Mouse (Mus musculus) right cerebral cortex, adult 2 months (tissue): ENCODE data around the gene Sncg.
"Not testable (repeated sequence)": the region's sequence is repeated elsewhere in the genome, so short reads cannot be mapped to it uniquely, and the experiment has no call there.

Experiments used
- DNase-seq, 2 experiments: peaks; one replicate each; pipeline ENCODE4 v3.0.0; 2021 to 2022; ENCODE audit warnings: low spot score in 2 of 2

Gene Sncg

DNA sequence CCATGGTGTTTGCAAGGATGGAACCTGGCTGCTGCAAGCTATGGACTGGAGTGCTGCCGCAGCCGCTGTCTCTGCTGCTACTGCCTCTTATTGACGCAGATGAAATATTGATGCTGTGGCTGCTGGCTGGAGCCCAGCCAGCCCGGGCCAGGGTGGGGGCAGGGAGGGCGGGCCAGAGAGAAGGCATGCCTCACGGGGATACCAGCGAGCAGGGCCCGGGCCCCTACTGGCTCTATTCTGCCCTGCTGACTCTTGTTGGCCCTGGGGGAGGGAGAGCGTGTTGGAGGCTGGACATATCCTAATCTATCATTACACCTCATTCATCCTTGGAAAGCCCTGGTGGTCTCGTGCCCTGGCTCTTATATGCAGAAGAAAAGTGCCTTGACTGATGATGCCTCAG, at the start of gene Sncg:
Gene Sncg (minus strand): TSS at position 213 of the 400 bp plus-strand sequence.
- DNase-seq: no peak

DNA sequence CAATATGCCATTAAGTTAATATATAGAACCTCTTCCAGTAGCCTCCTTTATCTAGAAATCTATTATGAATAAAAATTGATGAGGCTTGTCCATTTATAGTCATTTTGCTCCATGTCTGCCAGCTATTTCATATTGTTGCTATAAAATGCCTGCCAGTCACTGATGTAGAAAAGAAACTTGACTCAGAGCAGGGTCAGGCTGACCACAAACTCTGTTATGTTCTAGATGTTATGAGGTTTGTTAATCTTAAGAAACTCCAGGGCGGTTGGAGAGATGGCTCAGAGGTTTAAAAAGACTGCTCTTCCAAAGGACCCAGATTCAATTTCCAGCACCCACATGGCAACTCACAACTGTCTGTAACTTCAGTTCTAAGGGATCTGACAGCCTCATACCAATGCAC, 46.5 kb upstream of the Sncg start:
- DNase-seq: no peak

DNA sequence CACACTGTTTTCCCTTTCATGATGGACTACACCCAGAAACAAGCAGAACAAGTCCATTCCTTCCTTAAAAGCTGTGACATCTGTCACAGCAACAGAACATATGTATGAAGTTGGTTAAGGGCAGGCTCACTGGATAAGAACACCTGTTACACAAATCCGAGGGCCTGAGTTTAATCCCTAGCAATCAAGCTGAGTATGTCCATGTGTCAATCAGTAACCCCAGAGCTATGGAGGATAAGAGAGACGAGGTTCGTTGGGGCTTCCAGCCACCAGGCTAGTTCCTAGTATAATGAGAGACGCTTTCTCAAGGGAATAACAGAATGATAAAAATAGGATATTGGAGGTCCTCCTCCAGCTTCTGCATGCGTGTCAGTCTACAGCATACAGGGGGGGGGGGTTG, 42.9 kb upstream of the Sncg start:
- DNase-seq: no peak

DNA sequence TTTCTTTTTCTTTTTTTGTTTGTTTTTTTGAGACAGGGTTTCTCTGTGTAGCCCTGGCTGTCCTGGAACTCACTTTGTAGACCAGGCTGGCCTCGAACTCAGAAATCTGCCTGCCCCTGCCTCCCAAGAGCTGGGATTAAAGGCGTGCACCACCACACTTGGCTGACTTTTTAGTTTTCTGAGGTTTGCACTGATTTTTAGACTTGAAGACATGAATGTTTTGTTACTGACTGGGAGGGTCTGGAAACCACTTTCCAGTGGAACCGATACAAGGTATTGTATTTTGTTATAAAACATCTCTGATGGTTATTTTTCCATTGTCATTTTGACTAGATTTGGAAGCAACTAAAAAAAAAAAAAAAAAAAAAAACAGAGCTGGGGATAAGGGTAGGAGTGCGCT, 42.4 kb upstream of the Sncg start:
- not testable (repeated sequence) for DNase-seq

DNA sequence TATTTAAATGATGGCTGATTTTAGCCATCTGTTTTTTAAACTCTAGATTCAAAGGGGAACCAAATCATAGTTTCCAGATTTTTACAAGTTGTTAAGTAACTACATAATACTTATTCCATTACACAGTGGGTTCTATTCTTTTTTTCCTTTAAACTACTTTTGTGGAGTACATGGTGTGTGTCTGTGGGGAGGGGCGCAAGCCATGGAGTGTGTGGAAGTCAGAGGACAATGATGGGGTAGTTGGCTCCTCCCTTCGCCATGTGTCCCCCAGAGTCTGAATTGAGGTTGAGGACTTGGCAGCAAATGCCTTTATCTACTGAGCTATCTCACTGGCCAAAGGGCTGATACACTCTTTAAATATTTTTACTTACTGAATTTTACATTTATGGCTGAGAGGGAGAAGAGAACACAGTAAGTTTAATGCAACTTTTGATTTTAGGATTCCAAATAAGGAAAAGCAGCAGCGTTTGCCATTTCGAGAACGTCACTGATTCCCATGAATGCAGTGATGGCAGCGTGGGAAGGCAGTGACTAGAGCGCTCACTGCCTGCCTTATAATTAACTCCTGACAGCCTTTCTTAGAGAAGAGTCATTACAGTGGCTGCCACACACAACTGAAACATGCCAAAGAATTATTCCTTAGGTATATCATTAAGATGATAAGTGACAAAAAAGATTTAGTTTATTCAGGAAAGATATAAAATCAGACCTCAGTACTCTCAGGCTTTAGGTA, 37.7 kb upstream of the Sncg start:
- peak; percentile 10 to 20 for DNase-seq

DNA sequence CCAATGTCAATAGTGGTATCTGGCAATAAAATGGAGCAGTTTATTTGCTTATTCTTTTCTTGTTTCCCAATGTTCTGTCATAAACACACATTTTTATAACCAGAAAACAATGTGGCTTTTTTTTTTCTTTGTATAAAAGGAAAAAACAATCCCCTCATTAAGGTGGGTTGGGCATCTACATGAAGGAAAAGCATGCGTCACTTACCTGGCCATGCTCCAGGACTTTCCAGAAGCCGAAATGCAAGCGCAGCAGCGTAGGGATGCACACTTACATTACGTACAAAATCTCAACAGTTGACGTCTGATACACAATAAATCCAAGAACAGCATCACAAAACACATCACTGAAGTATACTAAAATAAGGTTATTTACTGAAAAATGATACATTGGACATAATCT, 36.1 kb upstream of the Sncg start:
- no peak for DNase-seq

DNA sequence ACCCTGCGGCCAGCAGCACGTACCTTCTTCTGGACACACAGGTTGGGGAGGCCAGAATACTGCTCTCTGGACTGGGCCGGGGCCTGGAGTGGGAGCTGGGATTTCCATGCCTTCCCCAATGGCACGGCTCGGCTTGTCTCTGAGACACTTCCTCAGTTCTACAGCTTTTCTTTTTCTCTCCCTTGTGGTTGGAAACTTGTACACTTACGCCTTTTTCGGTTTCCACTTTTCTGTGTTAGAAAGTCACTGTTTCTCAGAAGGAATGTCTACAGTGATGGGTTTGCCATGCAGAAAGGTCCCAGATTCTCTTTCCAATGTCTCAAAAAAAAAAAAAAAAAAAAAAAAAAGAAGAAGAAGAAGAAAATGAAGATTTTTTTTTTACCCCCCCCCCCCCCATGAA, 28.8 kb upstream of the Sncg start:
- DNase-seq: no peak

DNA sequence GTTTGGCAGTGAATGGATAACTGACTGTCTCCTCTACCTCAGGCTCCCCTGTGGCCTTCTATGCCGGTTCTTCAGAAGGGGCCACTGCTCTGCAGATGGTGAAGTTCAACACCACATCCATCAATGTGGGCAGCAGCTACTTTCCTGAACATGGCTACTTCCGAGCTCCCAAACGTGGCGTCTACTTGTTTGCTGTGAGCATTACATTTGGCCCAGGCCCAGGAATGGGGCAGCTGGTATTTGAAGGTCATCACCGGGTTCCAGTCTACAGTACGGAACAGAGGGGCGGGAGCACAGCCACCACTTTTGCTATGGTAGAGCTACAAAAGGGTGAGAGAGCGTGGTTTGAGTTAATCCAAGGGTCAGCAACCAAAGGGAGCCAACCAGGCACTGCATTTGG, 28.3 kb upstream of the Sncg start:
- DNase-seq: no peak

DNA sequence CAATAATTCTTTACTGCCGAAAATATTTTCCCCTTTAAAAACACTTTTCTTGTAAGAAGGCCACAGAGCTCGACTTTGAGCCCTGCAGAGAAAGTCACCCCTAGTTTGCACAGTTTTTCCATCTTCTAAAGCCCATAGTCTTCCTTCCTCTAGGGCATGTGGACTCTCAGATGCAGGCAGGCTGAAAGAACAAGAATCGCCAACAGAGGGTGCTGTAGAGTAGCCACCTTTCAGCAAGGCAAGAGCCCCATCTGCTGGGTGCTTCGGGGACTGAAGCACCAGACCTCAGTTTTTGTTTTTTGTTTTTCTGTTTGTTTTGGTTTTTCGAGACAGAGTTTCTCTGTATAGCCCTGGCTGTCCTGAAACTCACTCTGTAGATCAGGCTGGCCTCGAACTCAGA, 26.5 kb upstream of the Sncg start:
- DNase-seq: peak; percentile 77

DNA sequence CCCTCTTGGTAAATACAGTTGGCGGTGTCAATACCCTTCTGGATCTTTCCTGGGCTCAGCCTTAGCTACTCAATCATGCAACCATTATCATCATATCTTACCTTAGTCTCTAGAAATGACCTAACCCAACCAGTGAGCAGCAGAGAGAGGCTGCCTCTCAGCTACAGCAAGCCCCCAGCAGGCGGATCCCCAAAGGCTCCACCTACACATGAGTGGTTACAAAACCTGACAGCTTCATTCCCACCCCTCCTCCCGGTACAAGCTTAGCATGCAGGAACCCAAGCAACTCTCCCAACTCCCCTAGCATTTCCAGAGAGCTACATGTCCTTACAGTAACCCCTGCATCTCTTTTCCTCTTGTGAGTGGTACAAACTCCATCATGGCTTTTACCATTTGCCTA, 25.4 kb upstream of the Sncg start:
- DNase-seq: no peak

DNA sequence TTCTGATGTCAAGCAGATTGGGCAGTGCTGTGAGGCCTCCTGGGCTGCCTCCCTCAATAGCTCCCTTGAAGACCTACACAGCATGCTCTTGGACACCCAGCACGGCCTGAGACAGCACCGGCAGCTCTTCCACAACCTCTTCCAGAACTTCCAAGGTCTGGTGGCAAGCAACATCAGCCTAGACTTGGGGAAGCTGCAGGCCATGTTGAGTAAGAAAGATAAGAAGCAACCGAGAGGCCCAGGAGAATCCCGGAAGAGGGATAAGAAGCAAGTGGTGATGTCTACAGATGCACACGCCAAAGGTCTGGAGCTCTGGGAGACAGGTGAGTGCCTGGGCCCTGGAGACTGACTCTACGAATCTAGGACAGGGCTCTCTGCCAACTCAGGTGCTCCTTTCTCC, 24.7 kb upstream of the Sncg start:
- no peak for DNase-seq

DNA sequence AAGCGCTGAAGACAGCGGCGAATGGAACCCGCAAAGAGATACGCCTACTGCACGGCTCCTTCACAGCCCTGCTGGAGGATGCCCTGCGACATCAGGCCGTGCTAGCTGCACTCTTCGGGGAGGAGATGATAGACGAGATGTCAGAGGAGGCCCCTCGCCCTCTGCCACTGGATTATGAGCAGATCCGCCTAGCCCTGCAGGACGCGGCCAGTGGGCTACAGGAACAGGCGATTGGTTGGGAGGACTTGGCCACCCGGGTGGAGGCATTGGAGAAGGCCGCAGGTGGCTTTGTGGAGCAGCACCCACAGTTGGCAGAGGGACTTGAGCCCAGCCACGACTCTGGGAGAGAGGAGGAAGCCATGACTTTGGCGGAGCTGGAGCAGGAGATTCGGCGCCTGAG, 24.3 kb upstream of the Sncg start:
- no peak for DNase-seq

DNA sequence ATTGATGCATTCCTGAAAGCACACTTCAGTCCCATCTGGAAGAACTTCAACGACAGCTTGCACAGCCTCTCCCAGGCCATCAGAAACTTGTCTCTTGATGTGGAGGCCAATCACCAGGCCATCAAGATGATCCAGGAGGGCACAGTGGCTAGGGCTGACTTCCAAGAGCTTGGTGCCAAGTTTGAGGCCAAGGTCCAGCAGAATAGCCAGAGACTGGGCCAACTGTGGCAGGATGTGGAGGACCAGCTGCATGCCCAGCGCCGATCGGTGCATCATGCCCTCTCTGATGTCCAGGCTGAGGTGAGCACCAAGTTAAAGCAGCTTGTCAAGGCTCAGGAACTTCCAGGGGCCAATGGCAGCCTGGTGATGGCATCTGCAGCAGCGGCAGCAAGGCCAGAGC, 23.3 kb upstream of the Sncg start:
- no peak for DNase-seq

DNA sequence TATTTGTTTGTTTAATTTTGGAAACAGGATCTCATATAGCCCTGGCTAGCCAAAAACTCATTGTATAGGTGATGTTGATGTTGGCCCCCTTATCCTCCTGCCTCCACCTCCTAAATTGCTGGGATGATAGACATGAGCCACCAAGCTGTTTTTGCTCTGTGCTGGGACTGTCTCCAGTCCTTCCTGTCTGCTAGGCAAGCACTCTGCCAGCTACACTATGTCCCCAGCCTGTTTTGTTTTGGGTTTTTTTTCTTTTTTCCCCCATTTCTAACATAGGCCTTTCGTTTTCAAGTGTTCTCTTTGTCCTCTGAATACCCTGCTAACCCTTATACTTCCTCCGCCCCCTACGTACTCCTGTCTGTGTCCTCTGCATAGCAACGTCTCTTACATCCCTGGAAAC, 18.7 kb upstream of the Sncg start:
- no peak for DNase-seq

DNA sequence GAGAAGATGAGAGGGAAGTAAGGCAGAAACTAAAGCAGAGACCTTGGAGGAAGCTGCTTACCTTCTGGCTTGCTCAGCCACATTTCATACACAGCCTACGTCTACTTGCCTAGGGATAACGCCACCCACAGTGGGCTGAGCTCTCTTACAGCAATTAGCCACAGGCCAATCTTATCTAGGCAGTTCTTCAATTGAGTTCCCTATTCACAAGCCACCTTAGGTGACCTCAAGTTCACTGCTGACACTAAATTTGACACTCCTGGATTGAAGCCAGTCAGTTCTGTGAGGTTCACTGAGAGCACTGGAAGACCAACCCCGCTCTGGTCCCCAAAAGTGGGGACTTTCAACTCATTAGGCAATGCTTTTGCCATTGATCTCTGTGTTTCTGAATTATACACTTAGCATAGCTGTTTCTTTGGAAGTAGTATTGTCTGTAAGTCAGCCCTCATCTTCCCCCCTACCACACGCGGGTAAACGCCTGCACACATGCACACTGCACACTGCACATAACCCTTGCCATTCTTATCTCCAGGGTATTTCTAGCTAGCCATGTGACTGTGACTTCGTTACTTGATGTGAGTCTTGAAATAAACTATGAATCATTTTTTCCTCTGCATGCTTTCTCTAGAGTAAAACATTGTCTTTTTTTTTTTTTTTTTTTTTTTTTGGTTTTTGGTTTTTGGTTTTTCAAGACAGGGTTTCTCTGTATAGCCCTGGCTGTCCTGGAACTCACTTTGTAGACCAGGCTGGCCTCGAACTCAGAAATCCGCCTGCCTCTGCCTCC, 8.5 kb upstream of the Sncg start:
- DNase-seq: no peak

DNA sequence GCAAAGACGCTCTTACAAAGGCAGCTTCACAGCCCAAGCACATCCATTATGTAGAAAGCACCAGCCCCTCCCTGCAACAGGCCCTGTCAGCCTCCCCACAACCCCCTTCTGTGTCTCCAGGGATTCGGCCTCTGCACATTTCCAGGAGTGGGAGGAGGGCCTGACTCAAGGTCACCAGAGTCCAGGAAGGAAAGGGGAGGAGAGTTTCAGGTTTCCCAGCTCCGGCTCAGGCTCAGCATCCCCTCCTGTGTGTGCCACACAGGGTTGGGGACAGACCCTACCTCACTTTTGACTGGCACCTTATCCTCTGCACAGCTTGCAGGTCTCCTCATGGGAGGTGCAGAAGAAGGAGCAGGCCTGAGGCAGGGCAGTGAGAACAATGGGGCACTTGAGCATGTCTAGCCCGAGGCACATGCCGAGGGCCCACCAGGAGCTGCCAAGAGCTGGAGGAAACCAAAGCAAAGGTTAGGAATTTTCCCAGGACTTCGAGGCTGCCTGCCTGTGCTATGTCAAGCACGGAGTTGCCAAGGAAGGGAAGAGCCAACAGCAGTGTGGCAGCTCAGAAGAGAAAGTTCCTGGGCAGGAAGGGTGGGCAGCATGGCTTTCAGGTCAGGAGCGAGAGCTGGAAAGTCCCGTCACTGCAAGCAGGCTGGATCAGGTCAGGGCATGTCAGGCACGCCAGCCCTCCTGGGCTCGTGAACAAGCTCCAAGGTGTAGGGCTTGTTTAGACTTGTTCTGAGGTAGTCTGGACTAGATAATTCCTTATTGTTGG, 4.2 kb upstream of the Sncg start:
- no peak for DNase-seq

DNA sequence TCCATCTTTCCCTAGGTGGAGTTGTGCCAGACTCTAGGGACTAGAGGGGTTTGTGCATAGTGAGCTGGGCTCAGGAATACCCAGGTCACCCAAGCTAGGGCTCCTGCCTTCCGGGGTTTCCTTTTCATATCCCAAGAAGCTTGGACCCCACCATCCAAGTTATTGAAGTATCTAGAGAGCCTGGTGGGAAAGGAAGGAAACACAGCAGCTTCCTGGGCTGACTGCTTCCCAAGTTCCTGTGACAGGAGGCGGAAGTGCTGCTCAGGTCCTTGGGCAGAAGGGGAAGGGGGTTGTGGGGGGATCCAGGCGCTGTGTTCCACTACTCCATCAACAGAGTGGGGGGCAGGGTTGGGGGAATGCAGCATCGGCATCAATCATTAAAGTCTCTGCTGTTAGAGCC, 2.5 kb upstream of the Sncg start:
- no peak for DNase-seq

DNA sequence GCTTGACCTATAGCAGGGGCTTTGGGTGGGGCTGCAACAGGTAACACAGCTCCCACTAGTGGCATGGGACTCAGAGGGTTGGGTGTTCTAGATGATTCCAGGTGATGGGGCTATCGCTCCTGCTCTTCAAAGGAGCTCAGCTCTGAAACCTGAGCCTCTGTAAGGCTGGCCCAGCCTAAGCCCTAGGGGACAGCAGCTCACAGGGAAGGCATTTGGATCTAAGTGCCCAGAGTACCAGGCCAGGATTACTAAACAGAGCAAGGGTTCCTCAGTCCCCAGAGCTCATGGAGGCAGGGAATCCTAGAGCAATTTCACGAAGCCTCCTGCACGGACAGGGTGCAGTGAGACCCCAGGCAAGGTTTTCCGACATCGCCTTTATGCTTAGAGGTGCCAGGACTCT, 1.4 kb upstream of the Sncg start:
- no peak for DNase-seq

DNA sequence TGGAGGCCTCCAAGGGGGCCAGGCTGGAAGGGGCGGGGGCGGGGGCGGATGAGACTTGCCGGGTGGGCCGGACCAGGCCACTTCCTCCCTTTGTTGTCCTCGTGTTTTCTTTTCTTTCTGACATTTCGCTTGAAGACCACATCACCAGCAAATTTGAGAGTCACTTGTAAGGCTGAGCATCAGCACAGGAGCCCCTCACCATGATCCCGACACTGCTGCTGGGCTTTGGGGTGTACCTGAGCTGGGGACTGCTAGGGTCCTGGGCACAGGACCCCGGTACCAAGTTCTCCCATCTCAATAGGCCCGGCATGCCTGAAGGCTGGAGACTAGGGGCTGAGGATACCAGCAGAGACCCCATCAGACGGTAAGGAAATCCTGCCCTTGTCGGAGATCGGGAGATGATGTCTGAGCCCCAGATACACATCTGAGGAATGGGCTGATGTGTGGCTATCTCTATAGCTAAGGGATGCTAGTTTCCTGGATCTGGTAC, 871 bp upstream of the Sncg start, which contains the start of gene Mmrn2:
Gene Mmrn2 (plus strand): TSS at position 51 of the 490 bp plus-strand sequence.
- no peak for DNase-seq

DNA sequence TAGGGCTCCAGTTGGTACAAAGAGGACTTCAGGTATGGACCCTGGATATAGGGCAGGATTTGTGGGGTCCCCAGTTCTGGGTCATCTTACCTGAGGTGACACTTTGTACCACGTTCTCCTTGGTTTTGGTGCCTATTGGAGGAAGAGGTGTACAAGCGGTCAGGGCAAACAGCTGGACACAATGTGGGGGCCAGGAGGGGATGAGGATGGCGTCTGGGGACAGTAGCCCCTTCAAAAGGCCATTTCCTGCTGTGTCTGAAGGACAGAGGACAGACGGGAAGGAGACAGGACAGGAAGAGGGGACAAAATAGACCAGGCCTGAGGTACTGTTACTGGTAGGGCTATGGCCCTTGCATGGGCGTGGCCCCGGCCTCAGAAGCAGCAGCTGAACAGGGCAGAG, 1.0 kb downstream of the Sncg start:
- DNase-seq: no peak

DNA sequence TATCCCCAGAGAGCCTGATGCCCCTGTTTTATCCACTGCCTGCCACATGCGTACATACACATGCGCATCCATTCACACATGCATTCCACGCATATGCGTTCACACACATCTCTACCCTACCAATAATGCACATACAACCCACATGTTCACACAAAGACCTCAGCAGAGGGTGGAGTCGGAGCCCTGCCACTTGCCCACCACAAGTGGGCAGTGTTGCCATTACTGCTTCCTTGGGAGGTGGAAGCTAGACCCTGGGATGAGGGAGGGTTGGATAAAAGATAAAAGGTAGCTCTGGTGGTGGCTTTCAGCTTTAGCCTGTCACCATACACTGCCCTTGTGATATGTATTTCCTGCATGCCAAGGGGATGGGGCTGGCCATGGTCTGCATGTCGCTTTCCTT, 1.9 kb downstream of the Sncg start:
- peak; percentile 31 to 62 for DNase-seq

DNA sequence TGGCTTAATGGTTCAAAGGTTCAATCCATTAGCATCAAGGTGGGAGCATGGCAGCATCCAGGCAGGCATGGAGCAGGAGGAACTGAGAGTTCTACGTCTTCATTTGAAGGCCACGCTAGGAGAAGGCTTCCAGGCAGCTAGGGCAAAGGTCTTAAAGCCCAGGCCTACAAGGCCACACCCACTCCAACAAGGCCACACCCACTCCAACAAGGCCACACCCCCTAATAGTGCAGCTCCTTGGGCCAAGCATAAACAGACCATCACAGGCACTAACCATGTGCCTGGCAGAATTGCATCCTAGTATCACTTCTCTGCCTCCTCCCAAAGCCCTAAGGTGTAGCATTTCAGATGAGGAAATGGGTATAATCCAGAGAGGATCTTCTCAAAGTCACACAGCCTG, 2.8 kb downstream of the Sncg start:
- no peak for DNase-seq

DNA sequence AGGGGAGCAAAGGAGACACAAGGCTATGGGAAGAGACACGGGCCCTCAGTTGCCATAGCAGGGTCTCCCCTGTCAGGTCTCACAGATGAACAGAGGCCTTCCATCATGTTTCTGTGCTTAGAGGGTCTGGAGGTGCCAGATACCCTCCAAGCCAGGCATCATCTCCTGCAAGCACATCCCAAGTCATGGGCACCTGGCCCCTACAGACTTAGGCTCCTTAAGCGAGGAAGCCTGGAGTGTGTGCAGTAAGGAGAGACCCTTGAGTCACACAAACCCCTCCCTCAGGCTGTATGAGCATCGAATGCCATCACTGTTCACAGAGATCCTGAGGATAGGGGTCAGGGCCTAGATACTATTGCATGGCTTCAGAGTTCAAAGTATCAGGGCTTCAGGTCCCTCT, 3.7 kb downstream of the Sncg start:
- no peak for DNase-seq
